Mouse (Mus musculus) megakaryocyte, embryonic 14.5 days (primary cell): Measurements from ENCODE around the gene Abcb9.

Experiments used
- FLI1 ChIP-seq: IDR thresholded peaks from 2 replicates; pipeline ENCODE4 v1.6.1; 2012; ENCODE audit warnings: low read length, inconsistent platforms, mixed read lengths
- GATA1 ChIP-seq: IDR thresholded peaks from 3 replicates; pipeline ENCODE4 v1.6.1; 2012; ENCODE audit warnings: mixed read lengths, low read length, inconsistent platforms, borderline replicate concordance

GRCm38 (mm10) chr5:124025146-124025545 lies 70.5 kb downstream of the Abcb9 start:
- no peak for TF ChIP-seq GATA1
- TF ChIP-seq FLI1, result no peak
